Mouse (Mus musculus) stomach, embryonic 14.5 days (tissue): ENCODE data around the gene Hvcn1. TPM values are rescaled to one million over a fixed set of nuclear protein-coding genes. Genes with fewer than 3 reads are reported as not detected.

ENCODE experiments used
- ATAC-seq: fragments of 200-750 bp; cut with Nextera tagmentation; 2 replicates; pipeline ENCODE4 v1.8.0; 2017; ENCODE audit warnings: low read depth, moderate TSS enrichment; ENCODE audit not compliant: insufficient number of reproducible peaks, insufficient read depth, low FRiP score
- H3K27ac ChIP-seq: fragments of 300-500 bp; sonication (generic); 2 replicates; pipeline ENCODE4 v1.5.1; 2014; ENCODE audit warnings: mild to moderate bottlenecking, low read length, moderate library complexity, mixed read lengths
- H3K27me3 ChIP-seq: fragments of 300-500 bp; sonication (generic); 2 replicates; pipeline ENCODE4 v1.6.1; 2014; ENCODE audit warnings: low read length, control low read depth, mixed read lengths; ENCODE audit not compliant: control insufficient read depth, insufficient read depth
- H3K36me3 ChIP-seq: fragments of 300-500 bp; sonication (generic); 2 replicates; pipeline ENCODE4 v1.6.1; 2014; ENCODE audit warnings: mild to moderate bottlenecking, control low read depth, low read length, moderate library complexity, mixed read lengths; ENCODE audit not compliant: control insufficient read depth, insufficient read depth
- H3K4me1 ChIP-seq: fragments of 300-500 bp; sonication (generic); 2 replicates; pipeline ENCODE4 v1.6.1; 2014; ENCODE audit warnings: low read length, control low read depth, mixed read lengths; ENCODE audit not compliant: control insufficient read depth, insufficient read depth
- H3K4me2 ChIP-seq: fragments of 300-500 bp; sonication (generic); replicated peaks from 2 replicates; pipeline ENCODE4 v1.6.1; 2014; ENCODE audit warnings: low read depth, low read length, control low read depth
- H3K4me3 ChIP-seq: fragments of 300-500 bp; sonication (generic); 2 replicates; pipeline ENCODE4 v1.5.1; 2014; ENCODE audit warnings: low read depth, low read length, control low read depth
- H3K9ac ChIP-seq: fragments of 300-500 bp; sonication (generic); replicated peaks from 2 replicates; pipeline ENCODE4 v1.6.1; 2014; ENCODE audit warnings: low read depth, mild to moderate bottlenecking, control low read depth, low read length, moderate library complexity, mixed read lengths
- H3K9me3 ChIP-seq: fragments of 300-500 bp; sonication (generic); 2 replicates; pipeline ENCODE4 v1.6.1; 2016; ENCODE audit warnings: low read depth, low read length, control low read depth; ENCODE audit not compliant: control insufficient read depth
- WGBS: fragments of 180-500 bp; shearing (Covaris S2); extraction: QIAGEN DNeasy Blood & Tissue Kit; methylation state at CpG from one replicate; pipeline ENCODE4 v1.1.7; 2014; 5-methylcytosine and 5-hydroxymethylcytosine counted together
- polyA plus RNA-seq: library from polyadenylated mRNA; unstranded; fragments of >200 nt; fragmentation: Nextera tagmentation; extraction: Ambion mirVana; gene quantifications from 2 replicates; pipeline ENCODE4 v1.2.1, GENCODE M21; 2014

Hvcn1 gene
- polyA plus RNA-seq, 1 experiment from 2014 or later: 6.2 TPM

DNA sequence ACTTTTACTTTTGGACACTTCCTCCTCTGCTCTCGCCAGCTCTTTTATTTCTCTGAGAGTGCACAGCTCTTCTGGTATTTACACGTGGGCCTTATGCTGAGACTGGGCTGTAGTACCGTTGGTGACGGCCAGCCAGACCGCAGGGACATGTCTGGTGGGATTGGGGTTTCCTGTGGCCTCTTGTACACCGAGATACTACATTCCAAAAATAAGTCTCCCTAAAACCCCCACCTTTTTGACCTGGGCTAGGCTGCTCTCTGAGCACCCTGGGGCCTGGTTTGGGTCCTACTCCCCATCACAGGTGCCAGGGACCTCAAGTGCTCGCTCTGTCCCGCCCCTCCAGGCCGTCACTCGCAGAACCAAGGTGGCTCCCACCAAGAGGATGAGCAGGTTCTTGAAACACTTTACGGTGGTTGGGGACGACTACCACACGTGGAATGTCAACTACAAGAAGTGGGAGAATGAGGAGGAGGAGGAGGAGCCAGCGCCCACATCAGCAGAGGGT is 26.5 kb downstream of the Hvcn1 start:
- Histone ChIP-seq H3K4me3 (no peak overlapping the region), H3K27ac (no peak overlapping the region), H3K36me3 (no peaks in the 10 kb centered on the region), H3K9me3 (no peaks in the 10 kb centered on the region; the same call in 1 of the 2 replicates), H3K4me2 (no peak overlapping the region), H3K9ac (no peak overlapping the region), H3K27me3 (no peaks in the 10 kb centered on the region), H3K4me1 (peaks cover 6% of the 10 kb centered on the region; the same call in 1 of the 2 replicates)
- 68% methylated on average over 14 of the region's 14 CpGs for WGBS
- no peak for ATAC-seq

DNA sequence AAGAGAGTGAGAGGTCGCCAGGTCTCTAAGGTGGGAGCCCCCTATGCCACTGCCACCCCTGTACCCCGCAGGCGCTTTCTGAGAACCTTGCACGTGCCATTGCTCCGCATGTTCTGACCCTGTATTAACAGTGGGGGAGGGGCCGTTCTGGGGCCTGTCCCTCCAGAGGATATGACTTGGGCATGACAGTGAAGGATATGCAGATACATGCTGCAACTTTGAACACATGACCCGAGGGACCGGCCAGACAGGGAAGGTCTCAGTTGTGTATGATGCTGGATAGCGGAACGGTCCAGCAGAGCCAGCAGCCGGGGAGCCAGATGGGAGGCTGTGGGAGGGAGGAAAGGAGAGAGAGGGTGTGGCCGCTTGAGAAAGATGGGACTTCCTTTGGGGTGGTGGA is 27.1 kb downstream of the Hvcn1 start:
- no peak for ATAC-seq
- no peak overlapping the region for H3K9ac ChIP-seq
- H3K36me3 ChIP-seq: no peaks in the 10 kb centered on the region
- H3K9me3 ChIP-seq: no peaks in the 10 kb centered on the region
- H3K27me3 ChIP-seq: no peaks in the 10 kb centered on the region
- H3K27ac ChIP-seq: no peak overlapping the region
- no peak overlapping the region for H3K4me2 ChIP-seq
- no peak overlapping the region for H3K4me3 ChIP-seq
- WGBS: 84% methylated on average over 12 of the region's 12 CpGs
- H3K4me1 ChIP-seq: peaks cover 6% of the 10 kb centered on the region; the same call in 1 of the 2 replicates

DNA sequence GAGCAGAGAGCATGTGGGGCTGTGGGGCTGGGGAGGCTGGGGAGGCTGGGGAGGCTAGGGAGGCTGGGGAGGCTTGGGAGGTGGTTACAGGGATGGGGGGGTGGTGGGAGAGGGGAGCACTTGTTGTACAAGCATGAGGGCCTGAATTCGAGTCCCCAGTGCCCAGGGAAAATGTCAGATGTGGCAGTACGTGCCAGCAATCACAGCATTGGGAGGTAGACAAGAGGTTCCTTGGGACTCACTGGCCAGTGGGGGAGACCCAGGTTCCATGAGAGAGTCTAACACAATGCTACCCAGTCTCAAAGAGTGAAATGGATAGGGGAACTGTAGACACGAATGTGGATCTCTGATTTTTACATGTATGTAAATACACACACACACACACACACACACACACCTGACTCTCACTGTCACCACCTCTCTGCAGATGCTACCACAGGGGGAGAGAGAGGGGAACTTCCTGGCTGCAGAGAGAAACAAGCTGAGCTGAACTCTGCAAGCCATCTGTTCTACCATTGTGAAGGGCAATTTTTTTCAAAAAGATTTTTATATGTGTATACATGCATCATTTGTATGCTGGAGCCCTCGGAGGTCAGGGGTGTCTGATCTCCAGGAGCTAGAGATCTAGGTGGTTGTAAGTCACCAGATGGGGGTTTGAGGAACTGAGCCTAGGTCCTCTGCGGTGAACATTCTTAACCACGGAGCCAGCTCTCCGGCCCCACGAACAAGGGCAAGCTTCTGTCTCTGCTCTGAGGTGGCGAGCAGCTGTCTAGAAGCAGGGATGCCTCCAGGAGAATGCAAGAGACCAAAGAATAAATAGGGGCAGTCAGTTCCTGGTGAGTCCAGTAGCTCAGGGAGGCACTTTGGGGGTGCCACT is 28.0 kb downstream of the Hvcn1 start:
- peak overlapping the region; percentile 41; the same call in 1 of the 2 replicates for H3K27ac ChIP-seq
- no peak for ATAC-seq
- 75% methylated on average over 9 of the region's 9 CpGs for WGBS
- H3K36me3 ChIP-seq: no peaks in the 10 kb centered on the region
- no peaks in the 10 kb centered on the region for H3K9me3 ChIP-seq
- no peaks in the 10 kb centered on the region for H3K27me3 ChIP-seq
- H3K4me3 ChIP-seq: no peak overlapping the region
- H3K4me1 ChIP-seq: peaks cover 6% of the 10 kb centered on the region; the same call in 1 of the 2 replicates
- no peak overlapping the region for H3K4me2 ChIP-seq
- H3K9ac ChIP-seq: no peak overlapping the region

DNA sequence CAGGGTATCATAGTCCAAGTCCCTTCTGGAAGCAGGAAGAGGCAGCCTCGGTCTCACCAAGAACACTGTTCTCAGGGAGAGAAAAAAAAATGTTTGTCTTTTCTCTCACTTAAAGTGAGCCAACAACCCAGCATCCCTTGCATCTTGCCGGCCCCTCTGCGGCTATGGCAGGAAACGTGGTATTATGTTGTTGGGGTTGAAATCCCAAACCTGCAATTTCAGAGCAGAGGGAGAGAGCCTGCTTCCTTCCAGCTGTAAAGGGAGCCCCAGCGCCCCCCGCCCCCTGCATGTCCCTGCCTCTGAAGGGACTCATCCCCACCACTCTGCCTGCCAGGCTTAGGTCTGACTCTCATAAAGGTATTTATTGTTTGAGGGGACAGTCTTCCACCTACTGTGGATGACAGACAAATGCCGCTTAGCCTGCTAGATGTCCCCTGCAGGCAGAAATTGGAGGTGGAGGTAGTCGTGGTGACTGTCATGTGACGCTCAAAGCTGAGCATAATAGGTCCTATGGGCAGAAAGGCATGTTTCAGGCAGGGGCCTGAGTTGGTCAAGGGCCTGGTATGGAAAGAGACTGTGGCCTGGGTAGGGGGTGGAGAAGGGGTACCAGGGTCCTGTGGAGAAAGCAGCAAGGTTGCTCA is 28.7 kb downstream of the Hvcn1 start:
- Histone ChIP-seq H3K27ac (peak overlapping the region; percentile 41; the same call in 1 of the 2 replicates), H3K4me1 (peaks cover 6% of the 10 kb centered on the region; the same call in 1 of the 2 replicates), H3K9me3 (no peaks in the 10 kb centered on the region), H3K9ac (no peak overlapping the region), H3K4me3 (no peak overlapping the region), H3K27me3 (no peaks in the 10 kb centered on the region), H3K4me2 (no peak overlapping the region), H3K36me3 (no peaks in the 10 kb centered on the region; the same call in 1 of the 2 replicates)
- no peak for ATAC-seq
- WGBS: 54% methylated on average over 9 of the region's 9 CpGs

DNA sequence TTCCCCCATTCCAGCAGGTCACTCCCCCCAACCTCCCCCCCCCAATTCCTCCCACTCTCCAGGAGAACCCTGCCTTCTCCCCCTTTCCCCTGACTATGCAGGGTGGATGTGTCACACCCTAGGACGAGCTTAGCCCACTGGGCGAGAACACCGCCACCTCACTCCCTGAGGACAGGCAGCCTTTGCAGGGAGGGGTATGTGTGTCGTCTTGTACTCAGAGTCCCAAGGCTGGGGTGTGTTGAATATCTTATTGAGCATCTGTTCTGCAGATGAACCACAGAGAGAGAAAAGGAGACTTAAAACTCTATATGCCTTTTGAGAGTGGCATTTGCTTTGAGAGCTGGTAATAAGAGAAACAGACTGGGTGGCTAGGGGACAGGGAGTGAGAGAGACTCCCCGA is 30.6 kb downstream of the Hvcn1 start:
- no peak overlapping the region for H3K4me3 ChIP-seq
- H3K9me3 ChIP-seq: no peaks in the 10 kb centered on the region
- H3K4me2 ChIP-seq: no peak overlapping the region
- peaks cover 9% of the 10 kb centered on the region for H3K36me3 ChIP-seq
- 66% methylated on average over 5 of the region's 5 CpGs for WGBS
- no peak overlapping the region for H3K9ac ChIP-seq
- peaks cover 6% of the 10 kb centered on the region; the same call in 1 of the 2 replicates for H3K4me1 ChIP-seq
- ATAC-seq: no peak
- no peak overlapping the region for H3K27ac ChIP-seq
- H3K27me3 ChIP-seq: no peaks in the 10 kb centered on the region

DNA sequence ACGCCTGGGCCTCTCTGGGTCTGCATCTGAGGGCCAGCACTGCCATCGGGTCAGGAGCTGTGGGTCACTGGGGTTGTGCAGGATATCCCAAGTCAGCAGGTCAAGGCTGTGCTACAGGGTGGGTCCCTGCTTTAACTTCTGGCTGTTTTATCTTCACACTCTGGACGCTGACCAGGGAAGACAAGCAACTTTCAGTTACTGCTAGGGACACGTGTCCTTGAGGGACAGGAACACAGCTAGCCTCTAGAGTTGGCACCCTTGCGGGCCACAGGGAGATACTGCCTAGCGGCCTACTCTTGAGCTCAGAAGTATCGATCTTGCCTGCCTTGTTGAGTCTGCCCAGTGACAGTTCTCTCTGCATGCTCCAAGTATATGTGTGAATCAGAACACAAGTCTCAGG is 33.0 kb downstream of the Hvcn1 start:
- no peak for ATAC-seq
- peaks cover 6% of the 10 kb centered on the region; the same call in 1 of the 2 replicates for H3K4me1 ChIP-seq
- H3K27ac ChIP-seq: no peak overlapping the region
- H3K36me3 ChIP-seq: peaks cover 9% of the 10 kb centered on the region
- no peak overlapping the region for H3K9ac ChIP-seq
- no peak overlapping the region for H3K4me2 ChIP-seq
- 87% methylated on average over 7 of the region's 7 CpGs for WGBS
- no peaks in the 10 kb centered on the region for H3K27me3 ChIP-seq
- no peaks in the 10 kb centered on the region for H3K9me3 ChIP-seq
- no peak overlapping the region for H3K4me3 ChIP-seq

DNA sequence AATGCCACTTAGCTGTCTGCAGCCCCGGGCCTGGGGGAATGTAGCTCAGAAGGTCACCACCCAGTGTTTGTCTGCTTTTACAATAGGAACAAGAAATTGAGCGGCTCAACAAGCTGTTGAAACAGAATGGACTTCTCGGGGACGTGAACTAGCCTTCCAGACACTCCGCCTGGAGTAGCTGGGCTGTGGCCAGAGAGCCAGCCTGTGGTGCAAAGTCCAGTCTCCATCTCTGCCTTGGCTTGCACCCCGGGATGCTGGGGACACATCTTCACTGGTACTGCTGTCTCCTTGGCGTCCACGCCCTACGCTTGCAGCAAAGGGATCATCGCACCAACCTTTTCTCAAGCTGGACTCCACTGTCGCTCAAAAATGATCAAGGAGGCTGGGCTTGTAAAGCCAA is 33.9 kb downstream of the Hvcn1 start:
- Histone ChIP-seq H3K36me3 (peaks cover 9% of the 10 kb centered on the region), H3K4me1 (no peaks in the 10 kb centered on the region), H3K9me3 (no peaks in the 10 kb centered on the region), H3K4me3 (no peak overlapping the region), H3K27me3 (no peaks in the 10 kb centered on the region), H3K27ac (no peak overlapping the region), H3K9ac (no peak overlapping the region), H3K4me2 (no peak overlapping the region)
- 88% methylated on average over 11 of the region's 11 CpGs for WGBS
- ATAC-seq: no peak

DNA sequence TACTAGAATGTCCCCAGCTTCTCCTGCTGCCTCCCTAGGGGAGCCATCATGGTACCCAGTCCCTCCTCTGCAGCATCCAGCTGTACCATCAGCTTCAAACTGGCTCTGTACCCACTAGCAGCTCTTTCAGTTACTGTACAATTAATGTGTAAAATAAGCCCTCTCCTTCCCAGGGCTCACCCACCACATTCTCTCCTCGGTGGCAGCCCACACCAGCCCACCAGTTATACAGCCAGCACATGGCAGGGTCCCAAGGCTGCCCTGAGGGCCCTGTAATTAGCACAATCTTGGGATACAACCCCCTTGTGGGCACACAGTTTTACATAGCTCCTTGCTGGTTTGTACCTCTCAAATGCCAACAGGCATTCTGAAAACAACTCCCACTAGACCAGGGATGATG is 34.4 kb downstream of the Hvcn1 start:
- H3K4me2 ChIP-seq: no peak overlapping the region
- no peaks in the 10 kb centered on the region for H3K4me1 ChIP-seq
- no peak overlapping the region for H3K27ac ChIP-seq
- 67% methylated on average over 1 of the region's 1 CpGs for WGBS
- no peak for ATAC-seq
- H3K9me3 ChIP-seq: no peaks in the 10 kb centered on the region
- H3K27me3 ChIP-seq: no peaks in the 10 kb centered on the region
- peaks cover 9% of the 10 kb centered on the region for H3K36me3 ChIP-seq
- H3K4me3 ChIP-seq: no peak overlapping the region
- no peak overlapping the region for H3K9ac ChIP-seq
